Mouse (Mus musculus) large intestine, adult 2 months (tissue): ENCODE measurements around the gene Lrrc20. TPM values are rescaled to one million over a fixed set of nuclear protein-coding genes. Genes with fewer than 3 reads are reported as not detected.
"Not testable (repeated sequence)": the region's sequence is repeated elsewhere in the genome, so short reads cannot be mapped to it uniquely, and the experiment has no call there.

Experiments
- DNase-seq: peaks from one replicate; pipeline ENCODE4 v3.0.0-alpha.2; 2012; ENCODE audit warnings: low read depth, low spot score
- WGBS: fragments of 180-500 bp; shearing (Covaris S2); methylation state at CpG from one replicate; pipeline ENCODE4 v1.1.7; 2018; 5-methylcytosine and 5-hydroxymethylcytosine counted together
- polyA plus RNA-seq: library from polyadenylated mRNA; depleted of rRNA; stranded (reverse); fragments of >200 nt; gene quantifications from 2 replicates; pipeline ENCODE4 v1.2.3, GENCODE M21; 2012

Lrrc20 gene
- polyA plus RNA-seq, 1 experiment, result 7.8 TPM

DNA sequence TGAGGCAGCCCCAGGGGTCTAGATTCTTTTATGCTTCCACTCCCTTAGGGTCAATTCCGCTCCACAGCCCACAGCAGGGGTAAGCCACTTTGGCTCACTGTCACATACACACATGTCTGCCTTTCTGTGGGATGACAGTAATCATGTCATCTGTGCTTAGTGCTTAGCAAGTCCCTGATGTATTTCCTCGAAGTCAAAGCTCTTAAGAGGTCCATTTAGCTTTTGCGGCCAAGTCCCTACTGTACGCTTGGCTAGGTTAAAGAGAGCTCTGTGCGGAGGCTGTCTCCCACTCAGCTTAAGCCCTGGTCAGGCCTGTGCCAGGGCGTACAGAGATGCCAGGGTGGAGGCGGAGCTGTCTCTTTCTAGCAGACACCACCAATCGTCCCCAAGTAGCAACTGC, 74.5 kb downstream of the Lrrc20 start:
- DNase-seq, result no peak
- 86% methylated on average over 8 of the region's 8 CpGs for WGBS

DNA sequence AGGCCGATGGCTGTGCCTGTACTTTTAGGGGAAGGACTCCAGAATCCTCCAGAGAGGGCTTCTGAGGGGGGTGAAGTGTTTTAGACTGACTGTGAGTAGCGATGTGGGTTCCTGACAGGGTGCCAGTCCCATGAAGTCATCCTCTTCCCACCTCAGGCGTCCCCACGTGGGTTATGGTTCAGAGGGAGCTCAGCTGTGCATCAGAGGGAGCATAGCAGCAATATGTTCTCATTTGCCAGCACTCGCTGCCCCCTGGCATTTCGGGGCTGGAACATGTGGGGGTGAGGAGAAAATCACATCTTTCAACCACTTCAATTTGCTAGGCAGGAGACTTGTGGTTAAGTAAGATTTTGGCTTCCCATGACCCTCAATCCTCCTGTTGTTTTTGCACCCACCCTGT, 79.6 kb downstream of the Lrrc20 start:
- 84% methylated on average over 6 of the region's 6 CpGs for WGBS
- no peak for DNase-seq

DNA sequence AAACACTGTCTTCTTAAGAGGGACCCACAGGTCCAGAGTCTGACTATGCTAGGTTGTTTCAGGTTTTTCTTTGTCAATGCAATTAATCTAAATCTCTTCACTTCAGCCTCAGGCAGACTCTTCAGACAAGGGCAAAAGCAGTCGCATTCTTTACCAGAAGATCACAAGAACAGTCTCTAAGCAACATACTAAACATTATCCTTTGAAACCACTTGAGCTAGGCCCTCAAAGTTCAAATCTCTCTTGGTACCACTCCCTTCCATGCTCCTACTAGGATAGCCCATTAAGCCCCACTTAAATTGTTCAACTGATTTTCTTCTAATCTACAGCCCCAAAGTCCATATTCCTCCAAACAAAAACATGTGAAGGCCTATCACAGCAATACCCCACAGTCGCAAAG, 83.0 kb downstream of the Lrrc20 start:
- 89% methylated on average over 2 of the region's 2 CpGs for WGBS
- DNase-seq, result no peak

DNA sequence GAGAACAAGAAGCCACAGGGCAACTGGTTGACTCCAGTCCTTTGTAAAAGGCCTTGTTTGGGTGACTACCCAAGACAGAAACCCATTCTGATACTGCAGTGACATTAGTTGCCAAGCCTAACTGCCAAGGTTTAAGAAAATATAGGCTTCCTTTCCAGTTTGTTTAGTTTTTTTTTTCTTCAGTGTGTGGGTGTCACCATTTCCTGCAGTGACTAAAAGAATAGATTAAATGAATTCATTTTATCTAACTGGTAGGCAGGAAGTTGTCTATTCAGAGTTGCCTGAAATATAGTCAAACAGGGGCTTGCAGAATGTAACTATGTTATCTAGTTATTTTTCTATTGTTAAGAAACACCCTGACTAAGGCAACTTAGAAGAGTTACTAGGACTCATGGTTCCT, 83.9 kb downstream of the Lrrc20 start:
- DNase-seq, result no peak

DNA sequence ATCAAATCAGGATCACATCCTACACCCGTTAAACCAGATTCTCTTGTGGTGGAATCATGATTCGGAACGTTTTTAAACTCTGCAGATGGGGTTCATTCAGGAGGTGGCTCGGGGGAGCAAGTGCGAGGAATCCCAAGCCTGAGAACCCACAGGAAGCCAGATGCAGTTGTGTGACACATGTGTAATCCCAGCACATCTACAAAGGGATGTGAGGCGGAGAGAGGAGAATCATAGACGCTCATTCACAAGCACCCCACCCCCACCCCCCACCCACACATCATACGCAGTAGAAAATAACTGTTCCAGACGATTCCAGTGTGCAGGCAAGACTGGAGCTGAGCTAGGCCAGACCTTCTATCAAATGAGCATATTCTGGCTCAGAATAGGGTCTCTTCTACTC, 87.9 kb downstream of the Lrrc20 start:
- no peak for DNase-seq
- WGBS, result 75% methylated on average over 9 of the region's 9 CpGs

DNA sequence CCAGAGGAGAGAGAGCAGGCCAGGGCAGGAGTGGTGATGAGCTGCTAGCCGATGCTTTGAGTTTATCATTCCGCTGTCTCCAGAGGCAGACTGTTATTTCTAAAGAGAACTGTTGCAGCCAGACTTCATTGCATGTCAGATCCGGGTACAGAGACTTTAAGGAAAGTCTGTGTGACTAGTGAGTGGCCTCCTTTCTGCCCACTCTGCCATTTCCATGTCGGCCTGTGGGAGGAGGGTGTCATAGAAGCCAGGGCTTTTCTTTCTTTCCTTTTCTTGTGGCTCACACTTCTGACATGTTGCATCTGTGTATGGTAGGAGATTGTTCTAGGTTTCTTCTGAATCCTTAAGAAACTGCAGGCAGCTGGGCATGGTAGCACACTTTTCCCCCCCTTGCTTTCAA, 88.8 kb downstream of the Lrrc20 start:
- DNase-seq, result no peak
- 87% methylated on average over 4 of the region's 4 CpGs for WGBS

DNA sequence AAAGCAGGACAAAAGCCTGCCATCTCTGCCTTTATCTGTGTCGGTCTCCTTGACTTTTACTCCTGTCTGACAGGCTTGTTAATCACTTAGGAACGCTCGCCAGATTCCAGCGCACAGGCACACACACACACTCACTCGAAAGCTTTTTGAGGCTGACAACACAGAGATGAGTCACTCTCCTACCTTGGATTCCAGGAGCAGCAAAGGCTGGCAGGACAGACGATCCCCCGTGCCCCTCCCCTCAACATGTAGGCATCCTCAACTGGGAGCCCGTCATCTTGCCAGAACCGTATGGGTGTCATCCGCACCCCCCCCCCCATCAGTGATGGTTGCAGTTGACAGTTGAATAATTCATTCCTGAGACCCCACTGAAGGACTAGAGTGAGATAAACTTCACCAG, 94.6 kb downstream of the Lrrc20 start:
- WGBS, result 50% methylated on average over 10 of the region's 10 CpGs
- no peak for DNase-seq

DNA sequence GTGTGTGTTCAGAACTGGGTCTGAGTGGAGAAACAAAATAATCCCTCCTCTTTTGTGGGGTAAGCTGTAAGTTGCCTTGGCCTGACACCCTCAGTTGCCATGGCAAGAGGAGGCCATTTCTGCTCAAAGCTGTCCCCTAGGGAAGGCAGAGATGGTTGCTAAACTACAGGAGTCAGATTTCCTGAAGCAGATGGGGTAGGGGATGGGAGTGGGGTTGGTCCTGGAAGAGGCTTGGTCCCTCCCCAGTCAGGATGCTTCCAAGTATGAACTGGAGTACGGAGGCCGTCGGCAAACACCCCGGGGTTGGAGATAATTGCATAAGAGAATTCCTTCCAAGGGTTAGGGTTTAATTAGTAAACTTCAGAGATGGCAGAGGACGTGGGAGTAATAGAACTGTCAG, 96.5 kb downstream of the Lrrc20 start:
- no peak for DNase-seq
- WGBS, result 61% methylated on average over 5 of the region's 5 CpGs

DNA sequence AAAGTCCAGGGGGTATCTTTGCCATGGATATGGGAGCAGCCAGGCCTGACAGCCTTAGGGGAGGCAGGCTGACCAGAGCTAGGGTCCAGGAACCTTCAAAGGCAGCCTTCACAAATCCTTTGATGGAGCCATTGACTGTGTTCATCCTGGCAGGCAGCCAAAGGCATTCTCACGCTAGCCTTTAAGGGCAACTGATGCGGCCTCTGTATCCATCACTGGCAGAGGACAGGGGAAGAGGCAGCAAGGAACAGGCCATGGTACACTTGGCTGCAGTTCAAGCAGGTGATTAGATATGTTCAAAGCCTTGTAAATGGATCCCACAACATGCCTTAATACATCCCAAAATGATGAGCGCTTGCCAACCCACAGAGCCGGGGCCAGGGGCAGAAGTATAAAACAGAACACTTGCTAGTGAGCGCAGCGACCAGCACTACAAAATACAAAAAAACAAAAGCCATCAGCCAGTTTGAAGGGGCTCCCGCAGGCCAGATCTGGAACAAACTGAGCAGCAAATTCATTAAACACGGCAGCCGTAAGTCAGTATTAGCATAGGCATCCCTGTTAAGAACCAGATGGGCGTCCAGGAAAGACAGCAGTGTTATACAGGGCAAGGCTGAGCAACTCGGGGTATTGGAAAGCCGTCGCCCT, 100.6 kb downstream of the Lrrc20 start:
- WGBS, result 82% methylated on average over 13 of the region's 13 CpGs
- no peak for DNase-seq

DNA sequence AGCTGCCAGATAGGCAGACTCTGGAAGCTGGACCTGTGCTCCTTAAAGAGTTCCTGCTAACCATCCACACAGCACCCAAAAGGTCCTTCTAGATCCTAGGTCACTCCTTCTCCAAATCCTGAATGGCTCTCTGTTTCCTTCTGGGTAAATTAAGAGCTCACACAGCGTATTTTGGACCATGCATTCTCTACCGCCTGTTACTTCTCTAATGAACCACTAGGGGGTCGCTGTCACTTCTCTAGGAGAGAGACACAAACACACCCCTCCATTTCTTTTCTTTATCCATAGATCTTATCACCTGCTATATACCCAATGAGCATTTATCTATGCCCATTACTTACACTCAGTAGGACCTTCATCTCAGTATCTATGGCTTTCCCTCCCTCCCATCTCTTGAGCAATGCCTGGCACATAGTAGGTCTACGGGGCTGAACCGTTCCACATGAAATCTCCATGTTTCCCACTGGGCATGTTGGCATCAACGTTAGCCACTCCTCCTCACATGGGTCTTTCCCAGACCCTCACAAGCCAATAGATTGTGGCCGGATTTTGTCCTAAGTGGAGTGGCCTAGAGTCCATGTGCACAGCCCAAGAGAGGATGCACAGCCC, 111.7 kb downstream of the Lrrc20 start:
- no peak for DNase-seq
- 81% methylated on average over 7 of the region's 7 CpGs for WGBS

DNA sequence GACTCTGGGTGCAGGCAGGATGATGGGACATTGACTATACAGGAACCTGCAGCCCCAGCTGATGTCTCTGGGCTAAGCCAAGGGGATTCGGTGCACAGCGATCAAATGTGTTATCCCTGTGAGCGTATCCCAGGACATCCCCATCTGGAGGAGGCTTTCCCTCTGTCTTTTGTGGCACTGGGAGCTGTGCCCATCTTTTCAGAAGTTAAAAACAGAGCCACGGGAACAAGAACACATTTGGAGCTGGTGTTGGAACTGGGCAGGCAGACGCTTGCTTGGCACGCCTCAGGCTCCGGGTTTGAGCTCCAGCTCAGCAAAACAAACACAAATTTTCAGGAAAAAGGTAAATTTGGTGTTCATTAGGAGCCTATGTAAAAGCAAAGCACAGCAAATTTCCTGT, 122.4 kb downstream of the Lrrc20 start:
- 72% methylated on average over 7 of the region's 7 CpGs for WGBS
- no peak for DNase-seq

DNA sequence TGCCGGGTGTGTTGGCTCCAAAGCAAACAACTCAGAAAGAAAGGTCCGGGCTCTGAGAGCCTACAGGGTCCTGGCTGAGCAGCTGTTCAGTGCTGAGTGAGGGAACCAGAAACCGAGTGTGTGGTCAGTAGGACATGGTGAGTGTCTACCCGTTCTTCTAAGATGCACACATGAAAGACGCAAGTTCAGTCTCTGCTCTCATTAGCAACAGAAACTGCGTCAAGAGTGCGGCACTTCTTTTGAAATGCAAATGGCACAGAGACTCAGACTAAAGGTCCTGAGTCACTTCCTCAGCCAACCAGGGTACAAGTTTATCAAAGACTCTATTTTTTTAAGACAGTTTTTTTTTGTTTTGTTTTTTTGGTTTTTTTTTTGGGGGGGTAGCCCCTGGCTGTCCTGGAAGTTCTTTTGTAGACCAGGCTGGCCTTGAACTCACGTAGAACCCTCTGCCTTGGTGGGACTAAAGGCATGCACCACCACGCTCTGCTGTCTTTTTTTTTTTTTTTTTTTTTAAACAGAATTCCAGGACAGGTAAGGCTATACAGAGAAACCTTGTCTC, 124.0 kb downstream of the Lrrc20 start:
- DNase-seq, result no peak
- WGBS, result 65% methylated on average over 9 of the region's 9 CpGs

DNA sequence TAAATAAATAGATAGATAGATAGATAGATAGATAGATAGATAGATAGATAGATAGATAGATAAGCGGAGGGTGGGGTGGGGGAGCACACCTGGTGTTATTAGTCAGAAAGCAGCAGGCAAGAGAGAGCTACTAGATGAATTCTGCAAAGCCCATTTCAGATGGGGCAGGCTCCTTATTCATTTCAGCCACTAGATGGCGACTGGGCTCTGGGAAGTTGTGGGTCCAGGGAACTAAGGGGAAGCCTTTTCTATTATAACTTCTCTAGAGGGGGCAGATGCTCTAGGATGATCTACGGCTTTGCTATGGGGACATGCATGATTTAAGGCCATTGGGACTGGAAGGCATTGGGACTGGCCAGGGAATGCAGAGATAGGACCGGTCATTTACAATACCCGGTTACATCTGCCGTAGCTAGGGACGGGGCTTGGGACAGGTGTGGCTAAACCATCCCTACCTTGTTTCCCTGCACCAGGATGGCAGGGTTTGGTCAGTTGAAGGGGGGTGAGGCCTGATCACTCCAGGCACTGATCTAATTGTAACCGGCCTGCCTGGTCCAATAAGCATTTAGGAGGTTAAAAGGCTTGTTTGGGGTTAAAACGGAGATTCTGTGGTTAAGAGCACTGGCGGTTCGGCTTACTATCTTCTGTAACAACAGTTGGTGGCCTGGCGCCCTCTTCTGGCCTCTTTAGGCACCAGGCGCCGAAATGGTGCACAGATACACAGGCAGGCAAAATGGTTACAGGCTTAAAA, 126.9 kb downstream of the Lrrc20 start:
- WGBS, result 11% methylated on average over 14 of the region's 14 CpGs
- DNase-seq, result no peak

DNA sequence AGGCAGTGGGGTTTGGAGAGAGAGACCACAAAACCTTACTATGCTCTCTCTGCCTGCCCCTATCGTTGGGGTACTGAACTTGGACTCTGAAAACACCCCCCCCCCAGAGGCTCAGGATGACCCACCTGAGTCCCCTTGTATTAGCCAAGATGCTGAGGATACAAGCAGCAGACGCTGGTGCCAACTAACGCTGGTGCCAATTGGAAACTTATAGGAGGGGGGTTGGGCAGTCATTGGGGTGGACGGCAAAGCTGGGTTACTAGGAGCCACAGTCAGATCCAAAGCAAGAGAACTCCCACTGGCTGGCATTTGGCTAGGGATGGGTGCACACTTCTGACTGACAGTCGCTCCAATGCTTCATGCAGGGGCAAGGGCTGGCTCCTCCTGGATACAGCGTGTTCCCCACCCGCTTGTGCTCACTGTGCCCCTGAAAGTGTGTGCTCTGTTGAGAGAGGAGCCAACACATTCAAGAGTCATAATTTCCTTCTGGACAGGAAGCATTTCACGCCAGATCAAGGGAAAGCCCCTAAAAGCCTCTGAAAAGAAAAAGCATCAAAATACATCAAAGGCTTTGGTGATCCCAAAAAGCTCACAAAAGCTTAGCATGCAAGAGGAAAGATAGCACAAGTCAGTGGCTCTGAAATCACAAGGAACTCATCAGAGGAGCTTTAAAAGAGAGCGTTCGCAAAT, 128.9 kb downstream of the Lrrc20 start:
- no peak for DNase-seq
- WGBS, result 66% methylated on average over 10 of the region's 10 CpGs

DNA sequence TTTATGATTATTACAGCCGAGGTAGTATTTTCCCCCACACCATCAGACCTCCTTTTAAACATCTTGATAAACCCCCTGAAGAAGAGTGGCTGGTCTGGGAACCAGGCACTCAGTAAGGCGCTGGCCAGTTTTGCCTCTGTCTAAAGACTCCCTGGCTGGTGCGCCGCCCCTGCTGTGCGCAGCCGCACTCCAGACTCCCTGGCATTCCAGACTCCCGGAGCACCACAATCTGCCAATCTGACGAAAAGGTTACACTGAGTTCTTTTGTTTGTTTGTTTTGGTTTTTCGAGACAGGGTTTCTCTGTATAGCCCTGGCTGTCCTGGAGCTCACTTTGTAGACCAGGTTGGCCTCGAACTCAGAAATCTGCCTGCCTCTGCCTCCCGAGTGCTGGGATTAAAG, 129.8 kb downstream of the Lrrc20 start:
- DNase-seq, result not testable (repeated sequence)
- 48% methylated on average over 11 of the region's 11 CpGs for WGBS

DNA sequence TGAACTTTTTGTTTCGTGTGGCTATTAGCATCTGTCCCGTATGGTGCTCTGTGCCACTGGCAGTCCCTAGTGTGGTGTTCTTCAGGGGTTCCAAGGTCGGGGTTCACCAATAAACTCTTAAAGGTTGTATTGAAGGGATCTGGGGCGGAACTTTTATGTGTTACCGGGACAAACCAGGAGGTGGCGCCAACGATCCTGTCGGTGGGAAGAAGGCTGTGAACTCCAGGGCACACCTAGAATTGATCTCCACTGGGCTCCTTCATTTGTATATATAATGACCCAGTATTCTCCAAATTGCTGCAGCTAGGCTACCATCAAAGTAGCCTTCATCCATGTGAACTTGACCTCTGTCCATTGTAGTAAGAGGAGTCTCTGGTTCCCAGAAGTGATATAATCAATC, 130.2 kb downstream of the Lrrc20 start:
- DNase-seq, result no peak
- WGBS, result 6% methylated on average over 8 of the region's 8 CpGs

DNA sequence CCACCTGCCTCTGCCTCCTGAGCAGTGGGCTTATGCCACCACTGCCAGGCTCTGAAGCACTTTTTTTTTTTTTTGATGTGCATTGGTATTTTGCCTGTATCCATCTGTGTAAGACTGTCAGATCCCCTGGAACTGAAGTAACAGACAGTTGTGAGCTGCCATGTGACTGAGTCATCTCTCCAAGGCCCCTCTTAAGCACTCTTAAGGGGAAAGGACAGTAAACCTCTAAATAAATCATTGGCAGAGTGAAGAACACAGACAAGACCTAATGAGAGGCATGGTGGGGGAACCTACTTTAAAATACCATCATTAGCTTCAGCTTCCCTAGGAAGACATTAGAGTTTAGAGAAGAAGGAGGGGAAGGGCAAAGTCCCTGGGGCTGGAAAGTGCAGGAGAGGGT, 132.6 kb downstream of the Lrrc20 start:
- no peak for DNase-seq

DNA sequence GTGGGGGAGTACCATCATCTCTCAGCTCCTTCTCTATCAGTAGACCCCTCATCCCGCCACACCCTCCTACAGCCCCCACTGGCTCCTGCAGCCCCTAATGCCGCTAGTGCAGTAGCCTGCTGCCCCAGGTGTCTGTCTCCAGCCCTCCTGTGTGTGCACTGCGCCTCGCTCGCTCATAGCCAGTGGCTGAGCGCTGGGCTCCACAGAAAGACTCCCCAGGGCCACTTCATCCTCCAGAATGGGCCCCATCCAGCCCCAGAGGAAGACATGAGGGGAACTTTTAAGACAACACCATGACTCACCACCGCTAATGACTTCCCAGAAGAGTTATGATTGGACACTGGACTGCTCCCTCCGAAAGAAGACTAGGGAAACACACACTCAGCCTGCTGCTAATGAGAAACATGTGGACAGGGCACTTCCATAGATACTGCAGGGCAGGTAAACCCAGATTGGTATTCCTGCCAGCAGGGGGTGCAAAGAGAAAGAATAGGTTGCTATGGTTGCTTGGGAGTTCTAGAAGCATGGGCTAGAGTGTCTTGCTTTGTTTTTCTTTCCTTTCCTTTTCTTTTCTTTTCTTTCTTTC, 135.1 kb downstream of the Lrrc20 start:
- 72% methylated on average over 8 of the region's 8 CpGs for WGBS
- DNase-seq, result no peak

DNA sequence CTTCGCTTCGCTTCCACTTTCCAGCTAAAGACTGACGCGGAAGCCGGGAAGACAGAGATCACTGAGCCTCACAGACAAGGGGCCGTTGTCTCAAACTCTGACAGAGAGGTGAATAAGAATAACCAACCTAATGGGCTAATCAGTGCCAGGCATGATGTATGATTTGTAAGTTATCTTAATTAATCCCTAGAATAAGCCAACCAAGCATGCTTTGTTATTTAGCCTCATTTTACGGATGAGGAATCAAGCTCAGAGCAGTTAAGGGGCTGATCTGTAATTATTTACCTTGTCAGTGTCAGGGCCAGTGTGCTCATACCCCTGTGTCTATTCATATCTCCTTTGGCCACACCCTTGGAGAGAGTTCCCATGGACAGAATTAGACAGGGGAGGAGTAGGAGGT, 138.7 kb downstream of the Lrrc20 start:
- 84% methylated on average over 7 of the region's 7 CpGs for WGBS
- DNase-seq, result no peak

DNA sequence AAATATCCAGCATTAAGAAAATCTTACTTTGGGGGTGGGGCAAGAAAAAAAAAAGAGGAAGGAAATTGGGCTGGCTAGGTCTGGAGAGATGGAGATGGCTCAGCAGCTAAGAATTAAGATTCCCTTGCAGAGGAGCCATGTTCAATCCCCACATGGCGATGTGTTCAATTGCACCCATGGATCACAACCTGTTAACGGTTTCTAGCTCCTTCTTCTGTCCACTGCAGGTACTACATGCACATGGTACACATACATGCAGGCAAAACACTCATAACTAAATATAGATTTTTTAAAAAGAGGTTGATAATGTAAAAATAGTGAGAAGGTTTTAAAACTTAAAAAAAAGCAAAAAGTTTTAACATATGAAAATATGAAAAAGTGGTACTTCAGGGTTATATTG, 142.9 kb downstream of the Lrrc20 start:
- no peak for DNase-seq
- WGBS, result 85% methylated on average over 2 of the region's 2 CpGs
